Mouse (Mus musculus) stomach, postnatal 0 days (tissue): ENCODE results near the gene Tor1a.

ENCODE experiments used
- CTCF ChIP-seq: IDR thresholded peaks from 2 replicates; pipeline ENCODE4 v1.5.1; 2016; ENCODE audit warnings: antibody characterized with exemption, low read depth, mild to moderate bottlenecking, moderate library complexity
- EP300 ChIP-seq: optimal IDR thresholded peaks from 2 replicates; pipeline ENCODE3; 2016; ENCODE audit warnings: antibody characterized with exemption

DNA sequence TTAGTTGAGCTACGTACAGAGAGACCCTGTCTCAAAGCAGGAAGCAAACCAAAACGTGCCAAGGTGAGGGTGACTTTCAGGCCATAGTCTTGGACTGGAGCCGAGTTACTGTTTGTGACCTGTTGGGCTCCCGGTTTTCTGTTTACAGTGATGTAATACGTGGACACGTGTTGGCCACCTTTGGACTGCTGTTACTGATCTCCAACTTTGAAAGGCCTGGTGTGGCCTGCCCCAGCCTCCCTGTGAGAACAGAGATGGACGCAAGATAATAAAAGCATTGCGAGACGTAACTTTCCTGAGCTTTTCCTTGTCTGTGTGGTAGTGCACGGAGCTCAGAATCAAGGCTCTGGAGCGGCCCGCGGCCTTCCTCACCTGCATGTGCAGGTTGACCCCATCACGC lies 9.0 kb downstream of the Tor1a start:
- TF ChIP-seq EP300 = no peak
- no peak for TF ChIP-seq CTCF
